Mouse (Mus musculus): ENCODE measurements around the gene Snhg11. TPM values are rescaled to one million over a fixed set of nuclear protein-coding genes. Genes with fewer than 3 reads are reported as not detected.
"Not testable (repeated sequence)": the region's sequence is repeated elsewhere in the genome, so short reads cannot be mapped to it uniquely, and the experiment has no call there.

Gene Snhg11
- total RNA-seq, 2 experiments from 2014 or later = not detected

DNA sequence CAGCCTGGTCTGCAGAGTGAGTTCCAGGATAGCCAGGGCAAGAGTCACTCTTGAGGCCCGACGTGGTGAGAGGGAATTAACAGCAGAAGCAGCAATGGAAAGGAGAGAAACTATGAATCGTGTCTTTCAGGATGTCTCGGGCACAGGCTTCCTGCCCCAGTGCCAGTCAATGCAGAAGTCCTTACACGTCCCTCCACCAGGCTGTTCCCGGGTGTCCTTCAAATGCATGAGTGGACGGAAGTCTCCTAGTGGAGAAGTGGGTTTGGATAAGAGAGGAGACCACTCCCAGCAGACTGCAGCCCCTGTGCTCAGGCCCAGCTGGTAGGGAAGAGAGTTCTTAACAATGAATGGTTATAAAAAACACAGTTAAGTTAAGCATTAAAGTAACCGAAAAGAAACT, 7.1 kb upstream of the Snhg11 start:
- ATAC-seq (ENCODE audit: poor library complexity, severe bottlenecking) = no peak

DNA sequence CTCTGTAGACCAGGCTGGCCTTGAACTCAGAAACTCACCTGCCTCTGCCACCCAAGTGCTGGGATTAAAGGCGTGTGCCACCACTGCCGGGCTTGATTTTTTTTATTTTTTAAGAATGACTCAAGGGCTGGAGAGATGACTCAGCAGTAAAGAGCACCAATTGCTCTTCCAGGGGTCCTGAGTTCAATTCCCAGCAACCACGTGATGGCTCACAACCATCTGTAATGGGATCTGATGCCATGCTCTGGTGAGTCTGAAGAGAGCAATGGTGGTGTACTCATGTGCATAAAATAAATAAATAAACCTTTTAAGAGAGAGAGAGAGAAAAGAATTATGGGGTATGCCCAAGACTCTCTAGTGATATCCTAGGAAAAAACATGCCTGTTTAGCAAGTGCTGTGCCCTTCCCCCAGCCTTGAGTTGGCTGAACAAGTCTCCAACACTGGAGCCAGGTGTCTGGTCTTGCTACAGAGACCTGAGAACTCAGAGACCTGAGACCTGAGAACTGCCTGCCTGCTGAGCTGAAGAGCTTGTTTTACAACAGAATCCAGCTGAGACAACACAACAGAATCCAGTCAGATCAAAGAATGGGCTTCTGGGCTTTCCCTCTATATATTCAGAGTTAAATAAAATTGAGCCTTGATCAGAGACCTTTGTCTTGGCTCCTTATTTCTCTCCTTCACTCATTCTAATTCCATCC, 5.8 kb upstream of the Snhg11 start:
- ATAC-seq (ENCODE audit: poor library complexity, severe bottlenecking) = no peak

DNA sequence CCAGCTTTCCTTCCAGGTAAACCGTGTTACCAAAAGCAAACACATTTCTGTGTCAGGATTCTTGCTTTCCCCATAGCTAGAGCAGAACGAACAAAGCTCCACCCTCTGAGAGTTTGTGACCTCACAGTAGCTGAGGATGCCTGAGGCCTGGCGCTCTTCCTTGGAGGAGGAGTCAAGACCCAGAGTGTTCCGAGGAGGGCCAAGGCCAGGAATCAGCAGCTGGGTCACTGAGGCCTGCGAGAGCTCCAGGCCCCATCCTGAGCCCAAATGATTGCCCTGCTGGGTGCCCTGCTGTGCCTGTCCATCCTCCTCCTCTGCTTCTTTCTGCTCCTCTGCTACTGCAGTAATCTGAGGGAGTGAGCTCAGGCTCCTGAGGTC, 5.3 kb upstream of the Snhg11 start:
- no peak for ATAC-seq (ENCODE audit: poor library complexity, severe bottlenecking)

DNA sequence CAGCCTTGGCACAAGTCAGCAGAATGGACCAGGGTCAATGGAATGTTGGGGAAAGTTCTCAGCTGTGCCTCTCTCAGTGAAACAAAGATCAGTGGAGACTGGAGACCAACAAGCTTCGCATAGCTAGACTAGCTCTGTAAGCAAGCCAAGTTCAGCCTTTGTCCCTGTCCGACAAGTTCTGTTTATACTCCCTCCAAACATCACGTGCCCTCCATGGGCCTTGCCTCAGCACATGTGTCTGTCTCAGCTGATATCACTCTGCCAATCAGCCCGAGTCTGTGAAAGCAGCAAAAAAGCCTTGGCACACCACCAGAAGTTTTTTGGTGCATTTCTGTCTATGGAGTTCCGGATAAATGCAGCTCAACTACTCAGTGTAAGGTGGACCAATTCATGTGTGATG, 2.4 kb upstream of the Snhg11 start:
- no peak for ATAC-seq (ENCODE audit: poor library complexity, severe bottlenecking)

DNA sequence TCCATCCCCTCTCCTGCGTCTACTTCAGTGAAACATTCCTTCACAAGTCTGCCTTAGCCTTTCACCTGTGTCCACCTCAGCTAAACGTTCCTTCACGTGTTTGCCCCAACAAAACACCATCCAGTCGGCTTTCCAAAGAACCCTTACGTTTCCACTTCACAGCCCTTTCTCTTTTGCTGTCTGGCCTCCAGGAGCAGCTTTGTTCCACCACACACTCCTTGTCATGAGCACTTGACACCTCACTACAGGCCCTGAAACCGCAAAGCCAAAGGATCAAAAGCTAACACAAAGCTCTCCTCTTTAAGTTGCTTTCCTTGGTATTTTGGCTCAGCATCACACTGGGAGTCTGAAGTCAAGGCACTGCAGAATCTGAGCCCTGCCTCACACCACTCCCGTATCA, 1.9 kb upstream of the Snhg11 start:
- no peak for ATAC-seq (ENCODE audit: poor library complexity, severe bottlenecking)

DNA sequence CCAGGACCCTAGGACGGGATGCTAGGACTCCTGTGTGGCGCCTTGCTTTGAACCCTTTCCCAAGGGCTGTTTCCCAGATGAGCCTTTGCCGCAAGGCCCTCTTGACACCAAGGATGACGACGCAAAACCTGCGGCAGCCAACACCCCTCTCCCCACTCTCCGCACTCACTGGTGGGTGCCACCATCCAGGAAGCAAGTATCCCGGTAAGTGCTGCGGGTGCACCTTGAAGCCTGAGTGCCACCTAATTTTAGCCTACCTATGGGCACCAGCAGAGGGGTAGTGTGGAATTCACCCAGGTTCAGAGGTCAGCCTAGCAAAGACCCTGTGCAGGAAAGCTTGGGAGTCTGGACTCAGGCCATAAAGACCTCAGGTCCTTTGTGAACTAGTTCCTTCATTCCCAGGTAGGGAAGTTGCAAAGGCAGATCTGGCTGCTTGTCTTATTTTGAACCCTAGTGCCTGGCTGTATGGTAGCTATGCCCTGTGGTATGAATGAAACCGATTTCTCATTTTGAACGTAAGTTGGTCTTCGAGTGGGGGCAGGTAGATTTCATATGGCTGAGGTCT, 767 bp downstream of the Snhg11 start:
- no peak for ATAC-seq (ENCODE audit: poor library complexity, severe bottlenecking)

DNA sequence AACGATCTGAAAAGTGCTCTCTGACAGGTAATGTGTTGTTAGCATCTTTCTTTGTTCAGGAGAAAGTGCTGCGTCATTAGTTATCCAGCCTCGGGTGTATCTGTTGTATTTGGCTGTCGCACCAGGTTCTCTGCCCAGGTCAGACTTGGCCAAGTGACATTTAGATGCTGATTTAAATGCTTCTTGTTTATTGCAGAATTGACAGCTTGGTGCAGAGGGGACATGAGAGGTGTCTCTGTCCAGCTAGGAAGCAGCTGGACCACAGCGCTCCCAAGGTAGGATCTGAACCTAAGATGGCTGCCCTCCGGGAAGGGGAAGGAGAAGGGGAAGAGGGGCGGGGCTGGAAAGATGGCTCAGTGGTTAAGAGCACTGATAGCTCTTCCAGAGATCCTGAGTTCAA, 1.4 kb downstream of the Snhg11 start:
- no peak for ATAC-seq (ENCODE audit: poor library complexity, severe bottlenecking)

DNA sequence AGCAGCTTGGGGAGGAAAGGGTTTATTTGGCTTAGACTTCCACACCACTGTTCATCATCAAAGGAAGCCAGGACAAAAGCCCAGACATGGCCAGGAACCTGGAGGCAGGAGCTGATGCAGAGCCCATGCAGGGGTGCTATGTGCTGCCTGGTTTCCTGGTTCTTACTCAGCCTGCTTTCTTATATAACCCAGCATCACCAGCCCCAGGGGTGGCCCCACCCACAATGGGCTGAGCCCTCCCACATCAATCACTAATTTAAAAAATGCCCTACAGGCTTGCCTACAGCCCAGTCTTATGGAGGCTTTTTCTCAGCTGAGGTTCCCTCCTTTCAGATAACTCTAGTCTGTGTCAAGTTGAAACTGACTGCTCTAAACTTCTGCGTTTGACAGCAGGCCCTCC, 2.4 kb downstream of the Snhg11 start:
- no peak for ATAC-seq (ENCODE audit: poor library complexity, severe bottlenecking)

DNA sequence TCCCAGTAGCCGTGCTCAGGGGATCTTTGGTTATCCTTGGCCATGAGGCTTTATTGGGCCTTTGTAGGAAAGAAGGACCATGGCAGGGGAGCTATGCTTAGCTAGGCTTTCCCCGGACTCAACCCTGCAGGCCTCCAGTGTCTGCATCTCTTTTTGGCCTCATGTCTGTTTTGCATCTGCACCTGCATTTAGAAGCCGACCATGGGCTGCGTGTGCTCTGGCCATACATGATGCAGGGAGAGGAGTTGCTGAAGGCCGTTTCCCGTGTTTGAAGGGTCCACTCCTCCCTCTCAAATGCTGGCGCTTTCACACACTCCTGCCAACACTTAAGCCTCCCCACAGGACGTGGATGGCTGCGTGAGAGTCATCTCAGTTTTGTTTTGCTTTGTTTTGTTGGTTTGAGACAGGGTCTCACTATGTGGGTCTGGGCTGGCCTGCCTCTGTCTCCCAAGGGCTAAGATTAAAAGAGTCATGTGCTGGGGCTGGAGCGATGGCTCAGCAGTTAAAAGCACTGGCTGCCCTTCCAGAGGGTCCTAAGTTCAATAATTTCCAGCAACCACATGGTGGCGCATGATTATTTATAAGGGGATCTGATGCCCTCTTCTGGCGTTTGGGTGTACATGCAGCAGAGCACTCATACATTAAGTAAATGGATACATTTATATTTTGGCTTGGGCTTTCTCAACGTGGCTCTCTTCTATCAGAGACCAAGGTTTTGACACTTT, 4.1 kb downstream of the Snhg11 start:
- peak; percentile 86 for ATAC-seq (ENCODE audit: poor library complexity, severe bottlenecking)

DNA sequence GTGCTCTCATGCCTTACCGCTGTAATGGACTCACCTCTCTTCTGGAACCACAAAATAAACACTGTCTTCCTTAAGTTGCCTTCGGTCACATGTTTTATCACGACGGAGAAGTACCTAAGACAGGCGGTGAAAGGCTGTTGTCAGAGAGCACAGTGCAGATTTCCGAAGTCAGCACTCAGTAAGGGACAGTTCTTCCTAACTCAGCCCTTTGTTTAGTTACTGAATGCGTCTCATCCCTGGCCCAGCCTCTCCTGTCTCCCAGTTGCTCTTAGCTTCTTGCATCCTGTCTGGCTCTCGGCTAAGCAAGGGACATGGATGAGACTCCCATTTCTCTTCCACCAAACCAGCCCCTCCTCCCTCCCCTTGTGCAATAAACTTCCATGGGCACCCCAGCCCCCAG, 10.6 kb downstream of the Snhg11 start:
- ATAC-seq (ENCODE audit: poor library complexity, severe bottlenecking) = no peak

DNA sequence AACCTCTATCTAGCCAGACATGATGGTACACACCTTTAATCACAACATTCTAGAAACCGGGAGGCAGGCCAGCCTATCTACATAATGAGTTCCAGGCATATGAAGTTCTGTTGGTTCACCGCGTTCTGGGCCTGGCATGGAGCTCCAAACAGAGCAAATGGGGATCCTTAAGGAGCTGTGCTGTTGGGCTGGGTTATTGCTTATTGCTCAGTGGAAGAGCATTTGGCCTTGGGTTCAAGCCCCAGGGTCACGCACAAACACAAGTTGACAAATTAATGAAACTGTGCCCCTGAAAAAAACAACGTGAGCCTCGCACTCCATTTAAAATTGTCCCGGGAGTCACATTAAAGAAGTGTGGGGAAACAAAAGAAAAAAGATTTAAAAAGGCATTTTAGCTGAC, 14.0 kb downstream of the Snhg11 start:
- ATAC-seq (ENCODE audit: poor library complexity, severe bottlenecking) = no peak

DNA sequence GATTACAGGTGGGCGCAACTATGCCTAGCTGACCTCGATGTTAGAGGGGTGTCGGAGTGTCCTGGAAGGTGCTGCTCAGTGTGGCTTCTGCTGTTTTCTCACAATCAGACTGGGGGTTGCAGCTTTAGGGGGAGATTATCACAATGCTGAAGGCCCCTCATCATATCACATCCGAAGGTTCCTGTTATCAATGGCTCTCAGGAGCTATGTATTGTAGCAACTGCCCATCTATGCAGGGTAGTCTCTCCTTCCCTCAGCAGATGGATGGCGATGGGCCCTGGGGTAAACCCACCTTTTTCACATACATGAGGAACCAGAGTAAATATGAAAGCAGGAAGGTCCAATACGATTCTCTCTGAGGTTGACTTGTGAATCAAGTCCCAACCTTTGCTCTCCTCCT, 20.9 kb downstream of the Snhg11 start:
- no peak for ATAC-seq (ENCODE audit: poor library complexity, severe bottlenecking)

DNA sequence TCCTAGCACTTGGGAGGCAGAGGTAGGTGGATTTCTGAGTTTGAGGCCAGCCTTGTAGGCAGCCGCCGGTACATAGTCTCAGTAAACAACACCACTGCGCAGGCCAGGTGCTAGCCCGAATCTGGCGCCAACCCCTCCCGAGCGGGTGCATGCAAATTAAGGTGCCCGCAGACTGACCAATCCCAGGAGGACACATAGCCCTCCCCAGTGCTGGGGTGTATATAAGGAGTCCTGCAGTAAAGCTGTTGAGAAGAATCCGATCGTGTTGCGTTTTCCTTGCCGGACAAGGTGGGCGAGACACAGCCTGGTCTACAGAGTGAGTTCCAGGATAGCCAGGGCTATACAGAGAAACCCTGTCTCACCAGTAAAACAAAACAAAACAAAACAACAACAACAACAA, 21.7 kb downstream of the Snhg11 start:
- not testable (repeated sequence) for ATAC-seq (ENCODE audit: poor library complexity, severe bottlenecking)

DNA sequence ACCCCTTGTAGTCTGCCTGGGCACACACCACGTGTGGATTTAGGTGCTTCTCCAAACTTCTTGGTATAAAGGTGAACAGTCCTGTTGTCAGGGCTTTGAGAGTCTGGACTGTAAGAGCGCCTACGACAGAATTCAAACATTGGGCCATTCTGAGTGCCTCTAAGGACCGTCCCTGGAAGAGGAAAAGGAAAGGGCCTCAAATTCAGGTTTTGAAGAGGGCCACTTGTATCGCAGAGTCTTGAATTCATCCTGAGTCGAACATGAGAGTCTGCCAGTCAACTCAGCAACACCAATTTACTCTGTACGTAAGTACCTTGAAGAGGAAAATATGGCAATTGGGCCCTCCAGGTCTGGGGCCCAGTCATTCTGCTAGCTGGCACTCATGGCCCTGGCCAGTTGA, 27.5 kb downstream of the Snhg11 start:
- ATAC-seq (ENCODE audit: poor library complexity, severe bottlenecking) = no peak

DNA sequence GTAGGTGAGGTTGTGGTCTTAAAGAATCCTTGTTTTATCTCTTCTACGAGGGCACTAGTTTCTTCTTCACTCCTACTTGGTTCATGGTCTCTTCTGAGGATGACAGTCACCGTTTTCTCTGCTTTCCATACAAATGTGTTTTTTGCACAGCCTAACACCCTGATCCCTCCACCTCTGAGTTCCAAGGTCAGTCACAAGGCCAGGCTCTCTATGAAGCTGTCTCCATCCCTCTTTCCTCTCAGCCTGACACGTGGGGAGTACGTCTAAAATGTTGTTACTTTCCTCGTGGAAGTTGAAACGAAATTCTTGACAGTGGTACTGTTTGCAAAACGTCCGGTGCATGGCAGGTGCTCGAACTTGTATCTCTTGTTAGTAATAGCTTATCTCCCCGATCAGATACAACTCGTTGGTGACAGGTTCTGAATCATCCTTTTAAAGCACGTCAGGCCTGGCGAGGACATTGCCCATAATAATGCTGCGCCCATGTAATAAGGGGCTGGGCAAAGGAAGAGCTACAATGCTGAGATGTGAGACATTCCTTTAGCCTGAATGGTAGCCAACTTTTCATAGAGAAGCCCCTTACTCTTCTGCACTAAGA, 33.7 kb downstream of the Snhg11 start:
- peak; percentile 11 for ATAC-seq (ENCODE audit: poor library complexity, severe bottlenecking)

DNA sequence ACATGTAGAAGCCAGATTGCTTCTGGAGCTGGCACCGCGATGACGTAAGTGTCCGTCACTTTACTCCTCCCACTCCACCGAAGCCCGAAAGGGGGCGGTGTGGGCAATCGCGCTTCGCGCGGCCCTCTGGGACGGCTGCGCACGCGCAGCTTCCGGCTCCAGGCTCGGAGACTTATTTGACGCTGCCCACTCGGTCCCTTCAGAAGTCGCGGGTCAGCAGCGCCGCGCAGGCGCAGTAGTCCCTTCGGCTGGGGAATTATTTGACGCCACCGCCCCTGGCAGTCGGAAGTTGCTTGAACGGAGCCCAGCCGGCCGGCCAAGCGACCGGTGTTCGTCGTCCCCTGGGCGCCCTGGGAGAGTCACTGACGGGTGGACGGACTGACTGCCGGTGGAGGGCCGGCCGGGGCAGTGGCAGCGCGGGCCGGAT, 34.2 kb downstream of the Snhg11 start, which contains the start of gene Ralgapb:
Gene Ralgapb, plus strand, starts transcription at position 254 of the 427 bp plus-strand sequence.
- ATAC-seq (ENCODE audit: poor library complexity, severe bottlenecking) = peak; percentile 94

DNA sequence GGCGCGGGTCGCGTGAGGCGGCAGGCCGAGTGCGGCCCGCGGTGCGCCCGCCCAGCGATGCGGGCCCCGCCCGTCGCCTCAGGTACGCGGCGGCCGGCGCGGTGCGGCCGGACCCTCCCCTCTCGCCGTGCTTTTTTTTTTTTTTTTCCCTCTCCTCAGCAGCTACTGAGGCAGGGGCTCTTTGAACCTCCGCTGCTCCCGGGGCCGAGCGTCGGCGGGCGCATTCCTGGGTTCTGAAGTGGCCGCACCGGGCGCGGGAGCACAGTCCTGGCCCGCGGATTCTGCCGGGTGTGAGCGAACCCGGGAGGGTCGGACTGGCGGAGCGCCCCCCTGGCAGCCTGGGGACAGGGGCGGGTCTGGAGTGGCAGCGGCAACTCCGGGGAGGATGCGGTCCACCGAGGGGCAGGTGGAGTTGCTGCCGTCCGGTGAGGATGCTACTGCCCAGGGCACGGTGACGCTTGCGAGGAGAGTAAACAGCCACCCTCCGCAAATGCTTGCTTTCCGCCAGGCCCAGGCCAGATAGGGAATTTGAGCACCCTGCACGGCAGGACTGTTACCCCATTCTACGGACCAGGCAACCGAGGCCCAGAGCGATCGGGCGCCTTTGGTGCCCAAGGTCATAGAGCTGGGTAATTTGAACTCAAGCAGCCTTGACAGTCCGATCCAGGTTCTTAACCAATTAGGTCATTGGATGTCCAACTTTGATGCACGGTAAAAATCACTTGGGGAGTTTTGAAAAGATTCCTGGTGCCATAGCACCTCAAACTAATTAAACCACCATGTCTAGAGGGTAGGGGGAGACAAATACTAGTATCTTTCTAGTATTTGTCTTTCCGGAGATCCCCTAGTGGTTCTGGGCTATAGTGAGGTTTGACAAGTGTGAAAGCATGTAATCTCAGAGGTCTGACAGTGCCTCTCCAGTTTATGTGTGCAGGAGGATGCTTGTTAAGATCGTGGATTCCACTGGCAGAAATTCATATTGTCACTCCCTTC, 34.9 kb downstream of the Snhg11 start:
- peak; percentile 16 for ATAC-seq (ENCODE audit: poor library complexity, severe bottlenecking)

DNA sequence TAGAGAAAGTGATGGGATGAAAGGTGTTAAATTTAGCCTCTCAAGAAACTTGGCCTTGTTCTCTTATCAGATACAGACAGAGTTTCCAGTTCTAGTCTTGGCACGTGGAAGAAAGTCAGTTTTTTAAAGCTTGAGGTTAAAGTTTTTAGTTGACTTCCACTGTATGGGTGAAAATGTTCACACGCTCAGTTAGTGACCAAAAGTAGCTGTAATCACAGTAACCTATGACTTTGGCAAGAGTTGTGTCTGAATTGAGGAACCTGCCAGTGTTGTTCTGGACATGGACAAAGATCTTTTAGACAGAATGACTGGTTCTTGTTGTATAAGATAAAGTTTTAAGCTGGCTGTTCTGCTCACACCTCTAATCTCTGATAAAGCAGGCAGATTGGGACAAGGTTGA, 37.8 kb downstream of the Snhg11 start:
- ATAC-seq (ENCODE audit: poor library complexity, severe bottlenecking) = no peak

DNA sequence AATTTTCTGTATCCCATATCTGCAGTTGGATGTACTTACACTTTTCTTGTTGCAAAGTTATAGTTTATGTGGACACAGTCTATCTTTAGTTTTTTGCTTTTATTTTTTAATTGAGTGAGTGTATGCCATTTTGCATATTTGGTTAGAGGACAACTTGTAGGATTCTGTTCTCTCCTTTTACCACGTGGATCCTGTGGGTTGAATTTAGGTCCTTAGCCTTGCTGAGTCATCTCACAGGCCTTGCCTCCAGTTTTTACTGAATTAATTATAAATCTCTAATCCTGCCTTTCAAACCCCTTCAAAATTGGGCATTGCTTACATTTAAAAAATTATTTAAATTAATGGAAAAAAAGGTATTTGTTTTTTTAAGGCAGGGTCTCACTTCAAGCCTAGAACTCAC, 40.4 kb downstream of the Snhg11 start:
- no peak for ATAC-seq (ENCODE audit: poor library complexity, severe bottlenecking)

DNA sequence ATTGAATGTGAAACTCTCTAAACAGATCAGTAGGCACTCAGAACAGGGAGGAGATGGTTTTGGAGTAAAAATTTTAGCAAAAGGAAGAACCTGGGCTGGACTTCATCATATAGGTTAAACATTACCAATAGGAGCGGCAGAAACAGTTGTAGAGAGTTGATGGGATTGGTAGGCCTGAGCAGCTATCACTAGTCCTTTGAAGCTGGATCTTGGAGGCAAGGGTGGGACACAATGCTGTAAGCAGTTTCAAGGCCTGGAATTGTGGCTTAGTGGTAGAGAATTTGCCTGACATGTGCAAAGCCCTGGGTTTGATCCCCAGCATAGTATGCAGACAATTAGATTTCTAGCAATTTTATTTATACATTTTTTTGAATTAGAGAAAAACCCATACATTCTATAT, 43.2 kb downstream of the Snhg11 start:
- no peak for ATAC-seq (ENCODE audit: poor library complexity, severe bottlenecking)

Data from megakaryocyte, adult 5-6 weeks (primary cell).